Mouse (Mus musculus) midbrain, embryonic 15.5 days (tissue): ENCODE results near the gene Slc6a19. TPM values are rescaled to one million over a fixed set of nuclear protein-coding genes. Genes with fewer than 3 reads are reported as not detected.

ENCODE experiments used
- ATAC-seq: fragments of 200-750 bp; cut with Nextera tagmentation; replicated peaks from 2 replicates; pipeline ENCODE4 v1.8.0; 2017; ENCODE audit warnings: moderate TSS enrichment
- H3K27ac ChIP-seq: fragments of 300-500 bp; sonication (generic); 2 replicates; pipeline ENCODE4 v1.5.1; 2015; ENCODE audit warnings: mild to moderate bottlenecking, inconsistent platforms
- H3K27me3 ChIP-seq: fragments of 300-500 bp; sonication (generic); replicated peaks from 2 replicates; pipeline ENCODE4 v1.6.1; 2015; ENCODE audit warnings: inconsistent platforms
- H3K36me3 ChIP-seq: fragments of 300-500 bp; sonication (generic); replicated peaks from 2 replicates; pipeline ENCODE4 v1.6.1; 2015; ENCODE audit warnings: inconsistent platforms
- H3K4me1 ChIP-seq: fragments of 300-500 bp; sonication (generic); 2 replicates; pipeline ENCODE4 v1.6.1; 2015; ENCODE audit warnings: inconsistent platforms
- H3K4me2 ChIP-seq: fragments of 300-500 bp; sonication (generic); 2 replicates; pipeline ENCODE4 v1.6.1; 2015; ENCODE audit warnings: inconsistent platforms, mild to moderate bottlenecking, moderate library complexity
- H3K4me3 ChIP-seq: fragments of 300-500 bp; sonication (generic); 2 replicates; pipeline ENCODE4 v1.5.1; 2015; ENCODE audit warnings: mild to moderate bottlenecking, inconsistent platforms
- H3K9ac ChIP-seq: fragments of 300-500 bp; sonication (generic); 2 replicates; pipeline ENCODE4 v1.6.1; 2015; ENCODE audit warnings: mild to moderate bottlenecking, inconsistent platforms
- H3K9me3 ChIP-seq: fragments of 300-500 bp; sonication (generic); 2 replicates; pipeline ENCODE4 v1.6.1; 2016; ENCODE audit warnings: inconsistent platforms
- WGBS: fragments of 180-500 bp; shearing (Covaris S2); methylation state at CpG from one replicate; pipeline ENCODE4 v1.1.7; 2015; ENCODE audit warnings: mixed read lengths; 5-methylcytosine and 5-hydroxymethylcytosine counted together
- polyA plus RNA-seq: library from polyadenylated mRNA; unstranded; fragments of >200 nt; fragmentation: Nextera tagmentation; extraction: Ambion mirVana; gene quantifications from 2 replicates; pipeline ENCODE4 v1.2.1, GENCODE M21; 2015

Slc6a19 gene
- polyA plus RNA-seq, 1 experiment from 2014 or later, result 0.23 TPM

DNA sequence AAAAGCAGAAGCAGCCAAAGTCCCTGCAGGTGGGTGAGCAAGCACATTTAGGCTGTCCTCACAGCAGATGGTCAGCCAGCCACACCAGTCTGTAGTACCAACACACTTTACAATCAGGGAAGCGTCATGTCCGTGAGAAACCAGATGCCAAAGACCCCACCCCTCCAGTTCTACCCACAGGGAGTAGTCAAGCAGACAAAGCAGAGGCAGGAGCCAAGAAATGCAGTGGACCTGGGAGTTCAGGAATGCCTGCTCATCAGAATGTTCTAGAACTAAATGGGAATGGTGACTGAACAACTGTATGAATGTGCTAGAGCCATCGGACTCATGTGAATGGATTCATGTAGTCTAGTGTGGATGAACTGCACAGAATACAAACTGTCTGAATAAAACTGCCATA, 17.1 kb downstream of the Slc6a19 start:
- no peaks in the 10 kb centered on the region for H3K4me1 ChIP-seq
- no peak overlapping the region for H3K4me2 ChIP-seq
- no peak overlapping the region for H3K9ac ChIP-seq
- H3K4me3 ChIP-seq, result no peak overlapping the region
- no peak for ATAC-seq
- no peaks in the 10 kb centered on the region for H3K27me3 ChIP-seq
- no peaks in the 10 kb centered on the region for H3K9me3 ChIP-seq
- H3K27ac ChIP-seq, result no peak overlapping the region
- WGBS, result 75% methylated on average over 3 of the region's 3 CpGs
- no peaks in the 10 kb centered on the region for H3K36me3 ChIP-seq

DNA sequence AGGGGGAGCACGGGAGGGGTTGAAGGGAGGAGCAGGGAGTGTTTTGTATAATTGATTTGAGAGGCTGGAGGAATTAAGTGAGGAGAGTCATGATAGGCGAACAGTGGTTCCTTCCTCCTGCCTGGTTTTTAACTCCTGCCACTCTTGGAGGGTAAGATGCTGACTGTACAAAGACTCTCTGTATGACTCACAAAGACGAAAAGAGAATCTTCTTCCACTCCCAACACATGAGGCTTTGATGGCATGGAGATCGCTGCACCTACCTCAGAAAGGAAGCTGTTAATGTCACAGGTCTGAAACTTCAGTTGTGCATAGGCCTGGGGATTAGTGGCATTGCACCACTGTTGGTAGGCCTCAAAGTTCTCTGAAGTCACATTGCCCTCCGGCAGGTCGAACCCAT, 19.2 kb downstream of the Slc6a19 start:
- H3K27ac ChIP-seq, result no peak overlapping the region
- 85% methylated on average over 6 of the region's 6 CpGs for WGBS
- no peak overlapping the region for H3K4me2 ChIP-seq
- ATAC-seq, result no peak
- H3K4me3 ChIP-seq, result no peak overlapping the region
- H3K4me1 ChIP-seq, result no peaks in the 10 kb centered on the region
- no peaks in the 10 kb centered on the region for H3K9me3 ChIP-seq
- H3K9ac ChIP-seq, result no peak overlapping the region
- no peaks in the 10 kb centered on the region for H3K36me3 ChIP-seq
- H3K27me3 ChIP-seq, result no peaks in the 10 kb centered on the region

DNA sequence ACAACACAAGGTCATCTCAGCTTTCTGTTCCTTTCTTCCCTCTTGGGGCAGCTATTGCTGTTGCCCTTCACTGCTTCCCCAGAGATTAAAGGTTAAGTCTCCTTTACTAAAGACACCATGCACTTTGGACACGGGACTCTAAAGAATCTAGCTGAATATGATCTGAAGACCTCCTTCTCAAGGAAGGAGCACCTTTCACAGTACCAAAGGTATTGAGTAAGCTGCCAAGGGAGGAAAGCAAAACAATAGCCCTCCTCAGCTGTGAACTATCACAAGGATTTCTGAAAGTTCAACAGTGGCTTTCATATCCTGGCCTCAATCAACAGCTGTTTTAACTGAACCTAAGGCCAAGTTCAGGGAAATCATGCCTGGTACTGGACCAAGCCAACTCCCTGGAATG, 20.3 kb downstream of the Slc6a19 start:
- Histone ChIP-seq H3K36me3 (no peaks in the 10 kb centered on the region), H3K4me1 (no peaks in the 10 kb centered on the region), H3K27ac (no peak overlapping the region), H3K27me3 (no peaks in the 10 kb centered on the region), H3K4me2 (no peak overlapping the region), H3K9me3 (no peaks in the 10 kb centered on the region), H3K4me3 (no peak overlapping the region), H3K9ac (no peak overlapping the region)
- 80% methylated on average over 1 of the region's 1 CpGs for WGBS
- ATAC-seq, result no peak

DNA sequence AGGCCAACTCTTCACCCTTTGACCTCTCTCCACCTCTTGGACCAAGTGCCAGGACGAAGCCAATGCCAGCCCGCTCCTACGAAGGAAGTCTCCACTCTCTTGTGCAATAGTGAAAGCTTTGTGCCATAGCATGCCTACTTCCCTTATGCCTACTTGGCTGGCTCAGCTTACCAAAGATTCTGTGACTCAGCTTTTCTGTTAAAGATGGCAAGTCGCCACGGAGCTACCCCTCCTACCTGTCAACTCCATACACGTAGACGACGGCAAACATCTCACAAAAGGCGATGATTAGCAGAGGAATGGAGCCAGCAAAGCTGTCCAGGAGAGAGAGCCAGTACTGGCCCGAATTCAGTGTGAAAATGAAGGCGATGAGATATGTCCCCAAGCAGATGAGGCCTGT, 21.0 kb downstream of the Slc6a19 start:
- H3K9ac ChIP-seq, result no peak overlapping the region
- no peak overlapping the region for H3K4me2 ChIP-seq
- ATAC-seq, result no peak
- no peaks in the 10 kb centered on the region for H3K9me3 ChIP-seq
- no peak overlapping the region for H3K4me3 ChIP-seq
- 89% methylated on average over 11 of the region's 11 CpGs for WGBS
- no peak overlapping the region for H3K27ac ChIP-seq
- no peaks in the 10 kb centered on the region for H3K27me3 ChIP-seq
- no peaks in the 10 kb centered on the region for H3K4me1 ChIP-seq
- H3K36me3 ChIP-seq, result no peaks in the 10 kb centered on the region

- 87% methylated on average over 2 of the region's 2 CpGs for WGBS
- Histone ChIP-seq H3K9ac (no peak overlapping the region), H3K36me3 (no peaks in the 10 kb centered on the region), H3K27me3 (no peaks in the 10 kb centered on the region), H3K9me3 (no peaks in the 10 kb centered on the region), H3K27ac (no peak overlapping the region), H3K4me2 (no peak overlapping the region), H3K4me1 (no peaks in the 10 kb centered on the region), H3K4me3 (no peak overlapping the region)
- no peak for ATAC-seq
Observed at GRCm38 (mm10) chr13:73682226-73682625, 22.4 kb downstream of the Slc6a19 start.

- no peaks in the 10 kb centered on the region for H3K27me3 ChIP-seq
- no peak overlapping the region for H3K4me3 ChIP-seq
- no peaks in the 10 kb centered on the region for H3K9me3 ChIP-seq
- H3K4me1 ChIP-seq, result no peaks in the 10 kb centered on the region
- ATAC-seq, result no peak
- WGBS, result 40% methylated on average over 1 of the region's 1 CpGs
- no peak overlapping the region for H3K4me2 ChIP-seq
- H3K36me3 ChIP-seq, result no peaks in the 10 kb centered on the region
- no peak overlapping the region for H3K9ac ChIP-seq
- H3K27ac ChIP-seq, result no peak overlapping the region
Observed at GRCm38 (mm10) chr13:73680394-73680793, 24.3 kb downstream of the Slc6a19 start.

DNA sequence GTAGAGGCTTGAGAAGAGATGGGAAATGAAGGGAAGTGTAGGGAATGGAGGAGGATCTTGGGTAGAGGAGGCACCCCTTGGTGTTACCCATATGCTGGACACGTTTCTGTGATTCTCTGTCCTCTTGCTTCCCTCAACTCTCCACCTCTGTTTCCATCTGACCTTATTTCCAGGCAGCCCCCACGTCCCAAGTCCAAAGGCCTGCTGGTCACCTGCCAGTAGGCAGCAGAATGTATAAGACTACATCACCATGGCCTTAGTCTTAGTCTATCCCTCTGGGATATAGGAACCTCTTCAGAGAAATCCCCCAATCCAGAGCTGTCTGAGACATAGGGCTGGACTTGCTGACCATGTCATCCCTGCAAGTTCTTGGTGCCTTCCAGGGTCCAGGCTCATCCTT, 25.4 kb downstream of the Slc6a19 start:
- ATAC-seq, result no peak
- WGBS, result 57% methylated on average over 2 of the region's 2 CpGs
- Histone ChIP-seq H3K4me3 (no peak overlapping the region), H3K36me3 (no peaks in the 10 kb centered on the region), H3K4me2 (no peak overlapping the region), H3K27me3 (no peaks in the 10 kb centered on the region), H3K9me3 (no peaks in the 10 kb centered on the region), H3K9ac (no peak overlapping the region), H3K4me1 (no peaks in the 10 kb centered on the region), H3K27ac (no peak overlapping the region)

- Histone ChIP-seq H3K9me3 (no peaks in the 10 kb centered on the region), H3K4me1 (no peaks in the 10 kb centered on the region), H3K36me3 (no peaks in the 10 kb centered on the region), H3K27ac (no peak within 1 kb of the TSS), H3K9ac (no peak within 1 kb of the TSS), H3K27me3 (no peaks in the 10 kb centered on the region), H3K4me2 (no peak within 1 kb of the TSS), H3K4me3 (no peak within 1 kb of the TSS)
- ATAC-seq, result no peak
- WGBS, result 89% methylated on average over 3 of the region's 3 CpGs
Observed at GRCm38 (mm10) chr13:73677853-73678252, 26.8 kb downstream of the Slc6a19 start, which contains the start of gene Slc6a18. TSS of gene Slc6a18 (minus strand) at chr13:73678023.

- no peaks in the 10 kb centered on the region for H3K27me3 ChIP-seq
- no peak overlapping the region for H3K4me2 ChIP-seq
- 90% methylated on average over 7 of the region's 7 CpGs for WGBS
- H3K36me3 ChIP-seq, result no peaks in the 10 kb centered on the region
- H3K9me3 ChIP-seq, result no peaks in the 10 kb centered on the region
- no peak for ATAC-seq
- H3K27ac ChIP-seq, result no peak overlapping the region
- no peak overlapping the region for H3K9ac ChIP-seq
- no peaks in the 10 kb centered on the region for H3K4me1 ChIP-seq
- H3K4me3 ChIP-seq, result no peak overlapping the region
Observed at GRCm38 (mm10) chr13:73675161-73675560, 29.5 kb downstream of the Slc6a19 start.

GRCm38 (mm10) chr13:73660163-73660695, 44.4 kb downstream of the Slc6a19 start:
- no peaks in the 10 kb centered on the region for H3K4me1 ChIP-seq
- ATAC-seq, result no peak

GRCm38 (mm10) chr13:73658953-73659352, 45.7 kb downstream of the Slc6a19 start:
- H3K36me3 ChIP-seq, result no peaks in the 10 kb centered on the region
- WGBS, result 60% methylated on average over 2 of the region's 2 CpGs
- no peaks in the 10 kb centered on the region for H3K4me1 ChIP-seq
- ATAC-seq, result no peak
- H3K27me3 ChIP-seq, result no peaks in the 10 kb centered on the region
- no peak overlapping the region for H3K4me2 ChIP-seq
- no peak overlapping the region for H3K27ac ChIP-seq
- no peak overlapping the region for H3K4me3 ChIP-seq
- no peak overlapping the region for H3K9ac ChIP-seq
- H3K9me3 ChIP-seq, result no peaks in the 10 kb centered on the region

More at GRCm38 (mm10) chr13:73660163-73660695, 44.4 kb downstream of the Slc6a19 start:
- WGBS, result 68% methylated on average over 2 of the region's 2 CpGs
- H3K36me3 ChIP-seq, result no peaks in the 10 kb centered on the region
- H3K9ac ChIP-seq, result no peak overlapping the region
- H3K4me3 ChIP-seq, result no peak overlapping the region
- no peak overlapping the region for H3K27ac ChIP-seq
- no peaks in the 10 kb centered on the region for H3K27me3 ChIP-seq
- no peaks in the 10 kb centered on the region for H3K9me3 ChIP-seq
- H3K4me2 ChIP-seq, result no peak overlapping the region

DNA sequence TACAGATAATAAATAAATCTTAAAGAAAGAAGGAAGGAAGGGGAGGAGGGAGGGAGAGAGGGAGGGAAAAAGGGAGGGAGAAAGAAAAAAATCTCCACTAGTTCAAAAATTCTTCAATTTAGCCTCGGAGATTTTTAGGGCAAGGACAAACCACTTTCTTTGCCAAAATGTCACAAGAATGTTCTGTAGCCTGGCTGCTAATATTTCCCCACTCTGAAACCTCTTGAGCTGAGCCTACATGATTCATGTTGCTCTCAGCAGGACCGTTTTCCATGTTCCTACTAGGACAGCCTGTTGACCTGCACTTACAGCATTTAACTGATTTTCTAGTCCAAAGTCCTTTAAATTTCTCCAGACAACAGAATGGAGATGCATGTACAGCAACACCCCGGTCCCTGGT, 49.7 kb downstream of the Slc6a19 start:
- no peak overlapping the region for H3K4me2 ChIP-seq
- no peak overlapping the region for H3K27ac ChIP-seq
- H3K36me3 ChIP-seq, result 0 out of 2 replicates have a peak, but pooled peaks cover 3% of the 10 kb centered on the region
- H3K27me3 ChIP-seq, result no peaks in the 10 kb centered on the region
- no peaks in the 10 kb centered on the region for H3K9me3 ChIP-seq
- no peaks in the 10 kb centered on the region for H3K4me1 ChIP-seq
- ATAC-seq, result no peak
- WGBS, result 86% methylated on average over 3 of the region's 3 CpGs
- no peak overlapping the region for H3K9ac ChIP-seq
- H3K4me3 ChIP-seq, result no peak overlapping the region

DNA sequence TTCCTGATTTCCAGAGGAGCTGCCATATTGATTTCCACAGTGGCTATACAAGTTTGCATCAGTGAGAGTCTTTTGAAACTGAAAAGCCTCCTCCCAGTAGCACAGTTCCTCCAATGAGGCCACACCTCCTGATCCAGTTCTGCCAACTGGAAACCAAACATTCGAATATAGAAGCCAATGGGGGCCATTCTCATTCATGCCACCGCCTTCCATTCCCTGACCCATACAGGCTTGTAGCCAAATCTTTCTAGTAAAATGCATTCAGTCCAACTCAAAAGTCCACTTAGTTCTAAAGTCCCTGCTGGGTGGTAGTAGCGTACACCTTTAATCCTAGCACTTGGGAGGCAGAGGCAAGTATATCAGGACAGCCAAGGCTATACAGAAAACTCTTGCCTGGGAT, 51.4 kb downstream of the Slc6a19 start:
- Histone ChIP-seq H3K27me3 (no peaks in the 10 kb centered on the region), H3K9ac (no peak overlapping the region), H3K4me1 (no peaks in the 10 kb centered on the region), H3K27ac (no peak overlapping the region), H3K36me3 (0 out of 2 replicates have a peak, but pooled peaks cover 3% of the 10 kb centered on the region), H3K9me3 (no peaks in the 10 kb centered on the region), H3K4me3 (no peak overlapping the region), H3K4me2 (no peak overlapping the region)
- 79% methylated on average over 3 of the region's 3 CpGs for WGBS
- ATAC-seq, result no peak
